Comparison of ENCODE assay signal across 13 mouse cellular contexts in the genomic region with DNA sequence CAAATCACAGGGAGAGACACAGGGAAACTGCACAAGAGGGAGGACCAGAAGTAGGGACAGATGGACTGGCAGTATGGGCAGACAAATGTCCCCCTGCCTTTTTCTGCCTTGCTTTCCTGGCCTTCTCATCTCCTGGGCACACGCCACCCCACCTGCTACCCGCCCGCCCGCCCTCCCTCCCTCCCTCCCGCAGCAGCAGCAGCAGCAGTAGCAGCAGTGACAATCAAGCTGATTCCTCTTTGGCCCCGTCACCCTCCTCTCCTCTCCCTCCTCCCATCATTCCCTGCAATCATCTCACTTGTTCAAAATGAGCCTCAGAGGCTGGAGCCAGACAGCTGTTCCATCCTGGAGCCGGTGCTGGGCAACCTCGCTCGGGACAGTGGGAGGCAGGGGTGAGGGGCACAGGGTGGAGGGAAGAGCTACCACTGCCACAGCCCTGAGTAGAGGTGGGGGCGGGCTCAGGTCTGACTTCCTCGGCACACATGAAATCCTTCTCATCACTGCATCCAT. TPM values are rescaled to one million over a fixed set of nuclear protein-coding genes. Genes with fewer than 3 reads are reported as not detected.
A peak's percentile ranks its signal among the peaks of the same experiment; 100 is the strongest.
DNase-seq lines count a peak whose midpoint lies in the region; ATAC-seq lines count a peak whose summit lies in the region.
"Had no signal": no experiment of that assay in that cellular context is flagged by ENCODE, and none has a peak within 500 bp of the region (broad histone marks: within the 10 kb centered on the region; RNA-seq: fewer than 3 reads in every experiment).

No protein-coding gene starts in this region.

- DNase-seq in gastrocnemius, postnatal 14 days: peak; percentile 21
- DNase-seq in gastrocnemius, adult 18-20 months (ENCODE audit: low spot score): no peak
- peak; percentile 74 for DNase-seq in brain, adult 2 months (ENCODE audit: low read depth, low spot score)
- peak; percentile 76 for DNase-seq in forebrain, embryonic 14.5 days (ENCODE audit: low spot score)
- DNase-seq in yolk sac, embryonic 10.5 days (ENCODE audit: low spot score): no peak
- DNase-seq in ovary, postnatal 36 days (ENCODE audit: low spot score): no peak
- no peak for DNase-seq in kidney, postnatal 36 days
- DNase-seq: heart, postnatal 10 days; kidney, adult 2 months; lung, adult 18-20 months; right cerebral cortex, postnatal 14 days had no signal

- no peak overlapping the region for H3K4me3 ChIP-seq in forebrain, embryonic 14.5 days (ENCODE audit: low read depth, low read length)
- H3K4me3 ChIP-seq in midbrain, embryonic 12.5 days: no peak overlapping the region

- H3K9ac ChIP-seq in forebrain, embryonic 14.5 days (ENCODE audit: low read length): peak overlapping the region; percentile 46; the same call in 1 of the 2 replicates
- no peak overlapping the region for H3K9ac ChIP-seq in midbrain, embryonic 12.5 days (replicated peaks)

- no peaks in the 10 kb centered on the region for H3K36me3 ChIP-seq in forebrain, embryonic 14.5 days (ENCODE audit: control insufficient read depth, insufficient read depth, low read length)
- H3K36me3 ChIP-seq in midbrain, embryonic 12.5 days: peaks cover 4% of the 10 kb centered on the region; the same call in 1 of the 2 replicates

- no peak overlapping the region for H3K4me2 ChIP-seq in forebrain, embryonic 14.5 days (ENCODE audit: low read length)
- peak overlapping the region; percentile 19; the same call in 1 of the 2 replicates for H3K4me2 ChIP-seq in midbrain, embryonic 12.5 days (replicated peaks)

- H3K27ac ChIP-seq in forebrain, embryonic 14.5 days (ENCODE audit: low read depth, low read length): peak overlapping the region; percentile 88
- H3K27ac ChIP-seq in midbrain, embryonic 12.5 days (replicated peaks): peak overlapping the region; percentile 79

- H3K27me3 ChIP-seq in forebrain, embryonic 14.5 days (replicated peaks; ENCODE audit: control insufficient read depth, insufficient read depth, low read length): no peaks in the 10 kb centered on the region
- H3K27me3 ChIP-seq in midbrain, embryonic 12.5 days: no peaks in the 10 kb centered on the region
- H3K27me3 ChIP-seq: Patski had no signal

- no peaks in the 10 kb centered on the region for H3K9me3 ChIP-seq in forebrain, embryonic 14.5 days (replicated peaks; ENCODE audit: control insufficient read depth, low read length)
- 0 out of 2 replicates have a peak, but pooled peaks cover 4% of the 10 kb centered on the region for H3K9me3 ChIP-seq in midbrain, embryonic 12.5 days

- peak; percentile 87 for ATAC-seq in forebrain, embryonic 14.5 days
- peak; percentile 88 for ATAC-seq in midbrain, embryonic 12.5 days (ENCODE audit: low FRiP score, low read depth)
- ATAC-seq: Patski had no signal

- intact Hi-C loops in gastrocnemius, postnatal 14 days (cut with DNase I; ENCODE audit: low total_unique reads): no loop called here

- 27% methylated on average over 11 of the region's 11 CpGs for WGBS in forebrain, embryonic 14.5 days
- WGBS in midbrain, embryonic 12.5 days: 18% methylated on average over 6 of the region's 11 CpGs

- peaks cover 3% of the 10 kb centered on the region; the same call in 1 of the 2 replicates for H3K4me1 ChIP-seq in forebrain, embryonic 14.5 days (ENCODE audit: control insufficient read depth, insufficient read depth, low read length)
- peaks cover 6% of the 10 kb centered on the region for H3K4me1 ChIP-seq in midbrain, embryonic 12.5 days

RNA-seq across cellular contexts. Expression of a gene that starts 32.6 kb away (rescaled TPM):
- total RNA-seq in gastrocnemius, postnatal 14 days (2021): under 1 TPM in 1 of 2 experiments, not detected in 1; 0.29 TPM
- total RNA-seq in gastrocnemius, adult 18-20 months (2021): under 1 TPM in 1 of 2 experiments, not detected in 1; 0.11 TPM
- 88.7 and 113 TPM in 2 replicates for polyA plus RNA-seq in forebrain, embryonic 14.5 days (2014; fragmentation: Nextera tagmentation; extraction: Ambion mirVana)
- polyA plus RNA-seq in midbrain, embryonic 12.5 days (2016; fragmentation: Nextera tagmentation; extraction: Ambion mirVana): 40.8 and 42.9 TPM in 2 replicates

Comparison
In these comparisons a context has a peak if more than half of its experiments do, and no peak if none do; other contexts are left out.
1. DNase-seq: peak in gastrocnemius, postnatal 14 days (single experiment), brain, adult 2 months (single experiment) and forebrain, embryonic 14.5 days (single experiment); none in gastrocnemius, adult 18-20 months (single experiment), yolk sac, embryonic 10.5 days (single experiment), ovary, postnatal 36 days (single experiment) and kidney, postnatal 36 days (0 of 2).